Mouse (Mus musculus) intestine, embryonic 16.5 days (tissue): Measurements from ENCODE around the gene Acin1. TPM values are rescaled to one million over a fixed set of nuclear protein-coding genes. Genes with fewer than 3 reads are reported as not detected.

ENCODE experiments used
- ATAC-seq: fragments of 200-750 bp; cut with Nextera tagmentation; 2 replicates; pipeline ENCODE4 v1.8.0; 2017; ENCODE audit warnings: moderate TSS enrichment, moderate library complexity
- H3K27ac ChIP-seq: fragments of 300-500 bp; sonication (generic); 2 replicates; pipeline ENCODE4 v1.5.1; 2014; ENCODE audit warnings: mild to moderate bottlenecking, low read length
- H3K27me3 ChIP-seq: fragments of 300-500 bp; sonication (generic); replicated peaks from 2 replicates; pipeline ENCODE4 v1.6.1; 2014; ENCODE audit warnings: low read length, control low read depth, mixed read lengths; ENCODE audit not compliant: control insufficient read depth, insufficient read depth
- H3K36me3 ChIP-seq: fragments of 300-500 bp; sonication (generic); 2 replicates; pipeline ENCODE4 v1.6.1; 2014; ENCODE audit warnings: low read length, control low read depth; ENCODE audit not compliant: control insufficient read depth, insufficient read depth
- H3K4me1 ChIP-seq: fragments of 300-500 bp; sonication (generic); 2 replicates; pipeline ENCODE4 v1.6.1; 2014; ENCODE audit warnings: low read length, control low read depth, mixed read lengths; ENCODE audit not compliant: control insufficient read depth, insufficient read depth
- H3K4me2 ChIP-seq: fragments of 300-500 bp; sonication (generic); 2 replicates; pipeline ENCODE4 v1.6.1; 2014; ENCODE audit warnings: low read depth, low read length, control low read depth
- H3K4me3 ChIP-seq: fragments of 300-500 bp; sonication (generic); 2 replicates; pipeline ENCODE4 v1.5.1; 2014; ENCODE audit warnings: mild to moderate bottlenecking, low read length
- H3K9ac ChIP-seq: fragments of 300-500 bp; sonication (generic); 2 replicates; pipeline ENCODE4 v1.6.1; 2014; ENCODE audit warnings: low read depth, low read length
- H3K9me3 ChIP-seq: fragments of 300-500 bp; sonication (generic); 2 replicates; pipeline ENCODE4 v1.6.1; 2016; ENCODE audit warnings: low read length, control low read depth; ENCODE audit not compliant: control insufficient read depth
- WGBS: fragments of 180-500 bp; shearing (Covaris S2); extraction: QIAGEN DNeasy Blood & Tissue Kit; methylation state at CpG from one replicate; pipeline ENCODE4 v1.1.7; 2014; 5-methylcytosine and 5-hydroxymethylcytosine counted together
- polyA plus RNA-seq: library from polyadenylated mRNA; unstranded; fragments of >200 nt; fragmentation: Nextera tagmentation; extraction: Ambion mirVana; gene quantifications from 2 replicates; pipeline ENCODE4 v1.2.1, GENCODE M21; 2015

The Acin1 gene
- polyA plus RNA-seq, 1 experiment from 2014 or later = 82.6 TPM

- Histone ChIP-seq H3K9me3 (no peaks in the 10 kb centered on the region), H3K36me3 (peaks cover 37% of the 10 kb centered on the region), H3K27ac (peak overlapping the region; percentile 81), H3K4me2 (peak overlapping the region; percentile 87), H3K4me1 (peaks cover 31% of the 10 kb centered on the region), H3K4me3 (peak overlapping the region; percentile 70), H3K9ac (peak overlapping the region; percentile 85), H3K27me3 (no peaks in the 10 kb centered on the region)
- WGBS = under 1% methylated on average over 7 of the region's 7 CpGs
- ATAC-seq = no peak
These were observed 33.9 kb downstream of the Acin1 start for GRCm38 (mm10) chr14:54652787-54653186.

- Histone ChIP-seq H3K4me2 (no peak overlapping the region), H3K36me3 (peaks cover 37% of the 10 kb centered on the region), H3K4me1 (peaks cover 31% of the 10 kb centered on the region), H3K27me3 (no peaks in the 10 kb centered on the region), H3K9ac (peak overlapping the region; percentile 27; the same call in 1 of the 2 replicates), H3K9me3 (no peaks in the 10 kb centered on the region), H3K27ac (no peak overlapping the region), H3K4me3 (no peak overlapping the region)
- ATAC-seq = no peak
- WGBS = 67% methylated on average over 4 of the region's 4 CpGs
These were observed 35.2 kb downstream of the Acin1 start for GRCm38 (mm10) chr14:54651556-54651955.

GRCm38 (mm10) chr14:54650621-54651454, 35.9 kb downstream of the Acin1 start:
- 60% methylated on average over 23 of the region's 23 CpGs for WGBS
- H3K36me3 ChIP-seq = peaks cover 37% of the 10 kb centered on the region
- no peak overlapping the region for H3K9ac ChIP-seq
- H3K9me3 ChIP-seq = no peaks in the 10 kb centered on the region
- no peak overlapping the region for H3K27ac ChIP-seq
- no peaks in the 10 kb centered on the region for H3K27me3 ChIP-seq
- peak; percentile 45 for ATAC-seq
- H3K4me1 ChIP-seq = peaks cover 31% of the 10 kb centered on the region
- no peak overlapping the region for H3K4me2 ChIP-seq
- no peak overlapping the region for H3K4me3 ChIP-seq

DNA sequence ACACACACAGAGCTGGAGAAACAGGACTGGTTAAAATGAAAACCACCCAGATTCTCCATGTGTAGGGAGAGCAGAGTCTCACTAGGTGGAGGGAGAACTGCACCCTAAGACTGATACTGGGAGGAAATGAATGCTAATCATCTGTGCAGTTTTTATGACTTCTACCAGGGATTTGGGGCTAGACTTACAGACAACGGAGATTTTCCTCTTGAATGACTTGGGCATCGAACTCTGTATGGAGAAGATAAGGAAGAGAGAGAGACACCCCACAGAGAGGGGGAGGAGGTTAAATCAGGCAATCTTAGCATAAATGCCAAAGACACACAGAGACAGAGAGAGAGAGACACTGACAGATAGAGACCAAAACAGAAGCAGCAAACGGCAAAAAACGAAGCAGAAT, 38.8 kb downstream of the Acin1 start:
- 80% methylated on average over 4 of the region's 4 CpGs for WGBS
- no peak overlapping the region for H3K27ac ChIP-seq
- no peak for ATAC-seq
- peaks cover 50% of the 10 kb centered on the region for H3K36me3 ChIP-seq
- peaks cover 23% of the 10 kb centered on the region for H3K4me1 ChIP-seq
- H3K27me3 ChIP-seq = no peaks in the 10 kb centered on the region
- H3K9me3 ChIP-seq = no peaks in the 10 kb centered on the region
- H3K4me2 ChIP-seq = no peak overlapping the region
- H3K9ac ChIP-seq = no peak overlapping the region
- no peak overlapping the region for H3K4me3 ChIP-seq

GRCm38 (mm10) chr14:54646898-54647636, 39.7 kb downstream of the Acin1 start:
- Histone ChIP-seq H3K9me3 (no peaks in the 10 kb centered on the region), H3K4me1 (peaks cover 14% of the 10 kb centered on the region), H3K27ac (no peak overlapping the region), H3K27me3 (no peaks in the 10 kb centered on the region), H3K4me3 (no peak overlapping the region), H3K36me3 (peaks cover 50% of the 10 kb centered on the region), H3K9ac (no peak overlapping the region), H3K4me2 (no peak overlapping the region)
- 88% methylated on average over 8 of the region's 8 CpGs for WGBS
- no peak for ATAC-seq

- Histone ChIP-seq H3K4me3 (no peak overlapping the region), H3K9ac (no peak overlapping the region), H3K36me3 (peaks cover 47% of the 10 kb centered on the region), H3K4me1 (peaks cover 8% of the 10 kb centered on the region), H3K27me3 (no peaks in the 10 kb centered on the region), H3K9me3 (no peaks in the 10 kb centered on the region), H3K4me2 (no peak overlapping the region), H3K27ac (no peak overlapping the region)
- no peak for ATAC-seq
- WGBS = 91% methylated on average over 17 of the region's 17 CpGs
These were observed 40.3 kb downstream of the Acin1 start for GRCm38 (mm10) chr14:54646455-54646854.

GRCm38 (mm10) chr14:54644294-54644693, 42.4 kb downstream of the Acin1 start:
- Histone ChIP-seq H3K4me3 (no peak overlapping the region), H3K27me3 (no peaks in the 10 kb centered on the region), H3K9ac (no peak overlapping the region), H3K27ac (no peak overlapping the region), H3K4me2 (no peak overlapping the region), H3K9me3 (no peaks in the 10 kb centered on the region), H3K36me3 (peaks cover 32% of the 10 kb centered on the region), H3K4me1 (peaks cover 7% of the 10 kb centered on the region)
- WGBS = 88% methylated on average over 9 of the region's 9 CpGs
- no peak for ATAC-seq

- no peak overlapping the region for H3K4me3 ChIP-seq
- peaks cover 29% of the 10 kb centered on the region for H3K36me3 ChIP-seq
- no peak overlapping the region for H3K27ac ChIP-seq
- H3K4me2 ChIP-seq = no peak overlapping the region
- H3K4me1 ChIP-seq = peaks cover 7% of the 10 kb centered on the region
- H3K9ac ChIP-seq = no peak overlapping the region
- WGBS = 79% methylated on average over 2 of the region's 2 CpGs
- H3K27me3 ChIP-seq = no peaks in the 10 kb centered on the region
- ATAC-seq = no peak
- H3K9me3 ChIP-seq = no peaks in the 10 kb centered on the region
These were observed 43.7 kb downstream of the Acin1 start for GRCm38 (mm10) chr14:54643011-54643410.

GRCm38 (mm10) chr14:54642224-54642944, 44.3 kb downstream of the Acin1 start:
- H3K4me2 ChIP-seq = no peak overlapping the region
- H3K4me3 ChIP-seq = no peak overlapping the region
- ATAC-seq = no peak
- no peaks in the 10 kb centered on the region for H3K9me3 ChIP-seq
- peaks cover 29% of the 10 kb centered on the region for H3K36me3 ChIP-seq
- no peaks in the 10 kb centered on the region for H3K27me3 ChIP-seq
- H3K4me1 ChIP-seq = peaks cover 7% of the 10 kb centered on the region
- no peak overlapping the region for H3K27ac ChIP-seq
- WGBS = 78% methylated on average over 25 of the region's 25 CpGs
- no peak overlapping the region for H3K9ac ChIP-seq
